Mouse (Mus musculus) cerebellum, adult 11 months (tissue): ENCODE measurements around the gene Lif.

Experiments used
- DNase-seq: peaks from one replicate; pipeline ENCODE4 v3.0.0; 2022

Lif gene

GRCm38 (mm10) chr11:4256846-4257607 is at the start of gene Lif:
TSS of gene Lif (plus strand) at chr11:4257557.
- DNase-seq = no peak

- DNase-seq = no peak
Measured at GRCm38 (mm10) chr11:4207655-4208054, 49.7 kb upstream of the Lif start.

- no peak for DNase-seq
Measured at GRCm38 (mm10) chr11:4209556-4209955, 47.8 kb upstream of the Lif start.

GRCm38 (mm10) chr11:4210786-4211185 is 46.6 kb upstream of the Lif start:
- no peak for DNase-seq

- DNase-seq = no peak
Measured at GRCm38 (mm10) chr11:4213107-4213506, 44.2 kb upstream of the Lif start.

GRCm38 (mm10) chr11:4214572-4214971 is 42.8 kb upstream of the Lif start:
- no peak for DNase-seq

- no peak for DNase-seq
Measured at GRCm38 (mm10) chr11:4215061-4215460, 42.3 kb upstream of the Lif start.

- DNase-seq = no peak
Measured at GRCm38 (mm10) chr11:4216248-4217000, 40.9 kb upstream of the Lif start.

- DNase-seq = peak; percentile 29
Measured at GRCm38 (mm10) chr11:4217914-4218629, 39.3 kb upstream of the Lif start, which contains the start of gene Castor1. TSS of gene Castor1 (plus strand) at chr11:4218225.

GRCm38 (mm10) chr11:4218637-4219036 is 38.7 kb upstream of the Lif start:
- DNase-seq = no peak

GRCm38 (mm10) chr11:4219317-4219751 is 38.0 kb upstream of the Lif start:
- peak; percentile 44 for DNase-seq

- DNase-seq = no peak
Measured at GRCm38 (mm10) chr11:4219908-4220307, 37.4 kb upstream of the Lif start.

- peak; percentile 74 for DNase-seq
Measured at GRCm38 (mm10) chr11:4220443-4221400, 36.6 kb upstream of the Lif start.

- DNase-seq = no peak
Measured at GRCm38 (mm10) chr11:4222046-4222950, 35.1 kb upstream of the Lif start.

- DNase-seq = no peak
Measured at GRCm38 (mm10) chr11:4223393-4224188, 33.8 kb upstream of the Lif start.

- no peak for DNase-seq
Measured at GRCm38 (mm10) chr11:4224223-4224622, 33.1 kb upstream of the Lif start.

- DNase-seq = no peak
Measured at GRCm38 (mm10) chr11:4226569-4227325, 30.6 kb upstream of the Lif start.

GRCm38 (mm10) chr11:4228463-4228862 is 28.9 kb upstream of the Lif start:
- peak; percentile 82 for DNase-seq

- no peak for DNase-seq
Measured at GRCm38 (mm10) chr11:4229841-4230240, 27.5 kb upstream of the Lif start.
